Mouse (Mus musculus) cerebellum, postnatal 36 days (tissue): ENCODE results near the gene Gng10.

Source experiments
- DNase-seq, 2 experiments: peaks; one replicate each; pipeline ENCODE4 v3.0.0; 2021 to 2022; ENCODE audit warnings: mixed read lengths in 2 of 2

Gene Gng10

DNA sequence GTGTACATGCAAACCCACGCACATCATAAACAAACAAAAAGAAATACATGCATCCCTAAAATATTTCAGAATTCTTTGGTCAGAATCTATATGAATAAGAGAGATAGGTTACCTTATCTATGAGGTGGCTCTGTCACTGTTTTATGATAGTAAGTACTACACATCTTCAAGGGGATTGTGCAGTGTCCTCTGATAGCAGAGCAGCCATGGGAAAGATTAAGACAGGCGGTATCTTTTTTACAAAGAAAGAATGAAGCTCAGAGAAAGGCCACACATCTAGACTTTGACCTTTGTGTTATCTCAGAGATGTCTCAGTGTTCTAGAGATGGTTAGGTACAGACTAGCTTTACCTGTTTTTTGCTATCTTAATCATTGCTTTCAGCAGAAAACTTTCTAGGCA lies 18.0 kb upstream of the Gng10 start:
- no peak for DNase-seq

DNA sequence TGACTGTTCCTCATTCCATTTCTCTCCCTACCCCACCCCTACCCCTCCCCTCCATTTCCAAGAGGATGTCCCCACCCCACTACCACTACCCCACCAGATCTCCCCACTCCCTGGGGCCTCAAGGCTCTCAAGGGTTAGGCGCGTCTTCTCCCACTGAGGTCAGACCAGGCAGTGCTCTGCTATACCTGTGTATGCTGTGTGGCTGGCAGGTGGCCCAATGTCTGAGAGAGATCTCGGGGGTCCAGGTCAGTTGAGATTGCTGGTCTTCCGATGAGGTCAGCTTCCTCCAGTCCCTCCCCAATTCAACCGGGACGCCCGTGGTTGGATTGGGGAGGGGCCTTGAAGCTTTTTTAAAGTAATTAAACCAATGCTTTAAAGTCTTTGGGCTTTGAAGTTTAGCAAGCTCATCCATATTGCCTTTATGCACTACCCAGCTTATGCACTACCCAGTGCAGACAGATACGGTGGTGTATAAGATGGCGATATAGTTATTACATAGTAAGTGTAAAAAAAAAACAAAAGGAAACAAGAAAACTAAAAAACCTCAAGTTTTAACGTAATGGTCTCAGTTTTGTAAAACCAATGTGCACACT lies 467 bp upstream of the Gng10 start:
- DNase-seq, result peak; percentile 14

DNA sequence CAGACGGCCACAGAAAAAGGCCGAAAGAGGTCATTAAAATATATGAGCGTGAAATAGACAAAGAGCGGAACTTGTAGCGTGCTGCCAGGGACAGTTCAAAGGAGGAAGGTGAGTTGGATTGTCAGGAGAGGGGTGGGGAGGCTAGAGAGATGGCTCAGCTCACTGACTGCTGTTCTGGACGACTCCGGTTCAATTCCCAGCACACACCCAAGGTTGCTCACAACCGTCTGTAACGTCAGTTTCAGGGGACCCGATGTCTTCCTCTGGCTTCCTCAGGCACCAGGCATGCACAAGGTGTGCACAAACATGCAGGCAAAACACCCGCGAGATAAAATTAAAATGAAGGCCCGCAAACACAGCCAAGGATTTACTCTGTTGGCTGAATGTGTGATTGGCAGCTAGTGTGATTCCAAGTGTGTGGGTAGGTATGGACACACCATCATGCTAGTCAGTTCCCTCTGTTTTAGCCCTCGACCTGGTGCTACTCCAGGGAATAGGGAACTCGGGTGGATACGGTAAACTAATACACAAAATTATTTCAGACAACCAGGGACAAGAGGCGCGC lies 980 bp downstream of the Gng10 start:
- peak; percentile 5 to 11 for DNase-seq

DNA sequence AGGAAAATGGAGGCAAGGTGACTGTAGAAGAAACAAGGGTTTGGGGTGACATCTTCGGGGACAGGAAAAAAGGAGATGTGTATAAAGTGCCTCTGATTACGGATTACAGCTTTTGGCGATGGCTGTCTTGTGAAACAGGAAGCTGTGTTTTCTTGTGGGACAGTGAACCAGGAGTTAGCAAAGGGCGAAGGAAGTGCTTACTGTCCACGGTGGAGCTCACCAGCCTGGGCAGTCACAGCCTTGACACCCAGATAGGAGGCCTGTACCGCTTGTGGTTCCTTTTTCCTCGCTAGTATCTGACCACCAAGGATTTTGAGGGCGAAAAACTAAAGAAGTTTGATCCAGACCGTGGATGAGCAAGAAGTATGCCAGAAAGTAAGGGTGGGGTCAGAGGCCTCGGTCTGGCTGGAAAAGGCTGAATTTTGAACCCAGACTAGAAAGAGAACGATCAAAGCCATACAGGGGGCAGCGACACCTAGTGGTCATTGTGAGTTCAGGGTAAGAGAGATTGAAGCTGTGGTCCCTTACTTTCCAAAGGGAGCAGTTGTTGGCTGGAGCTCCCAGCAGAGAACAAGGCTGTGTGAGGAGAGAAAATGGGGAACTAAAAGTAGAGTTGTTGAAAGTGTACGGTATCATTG lies 1.7 kb downstream of the Gng10 start:
- peak; percentile 72 to 79 for DNase-seq

DNA sequence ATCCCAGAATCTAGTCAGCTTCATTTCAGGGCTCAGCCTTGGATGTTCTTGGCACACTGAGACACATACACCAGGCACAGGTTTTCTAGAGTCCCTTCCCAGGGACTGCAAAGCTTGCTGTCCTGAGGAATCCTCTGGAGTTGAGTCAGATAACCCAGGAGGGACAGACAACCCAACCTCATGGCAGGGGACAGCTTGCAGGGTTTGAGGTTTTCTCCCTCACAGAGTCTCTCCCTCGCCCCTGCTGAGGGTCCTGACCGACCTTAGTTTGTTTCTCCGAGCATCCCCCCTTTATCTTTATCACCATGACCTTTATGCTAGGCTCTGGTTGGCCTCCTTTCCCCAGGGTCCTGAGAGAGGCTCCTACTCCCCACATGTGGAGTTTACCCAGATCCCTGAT lies 2.6 kb downstream of the Gng10 start:
- DNase-seq, result no peak

DNA sequence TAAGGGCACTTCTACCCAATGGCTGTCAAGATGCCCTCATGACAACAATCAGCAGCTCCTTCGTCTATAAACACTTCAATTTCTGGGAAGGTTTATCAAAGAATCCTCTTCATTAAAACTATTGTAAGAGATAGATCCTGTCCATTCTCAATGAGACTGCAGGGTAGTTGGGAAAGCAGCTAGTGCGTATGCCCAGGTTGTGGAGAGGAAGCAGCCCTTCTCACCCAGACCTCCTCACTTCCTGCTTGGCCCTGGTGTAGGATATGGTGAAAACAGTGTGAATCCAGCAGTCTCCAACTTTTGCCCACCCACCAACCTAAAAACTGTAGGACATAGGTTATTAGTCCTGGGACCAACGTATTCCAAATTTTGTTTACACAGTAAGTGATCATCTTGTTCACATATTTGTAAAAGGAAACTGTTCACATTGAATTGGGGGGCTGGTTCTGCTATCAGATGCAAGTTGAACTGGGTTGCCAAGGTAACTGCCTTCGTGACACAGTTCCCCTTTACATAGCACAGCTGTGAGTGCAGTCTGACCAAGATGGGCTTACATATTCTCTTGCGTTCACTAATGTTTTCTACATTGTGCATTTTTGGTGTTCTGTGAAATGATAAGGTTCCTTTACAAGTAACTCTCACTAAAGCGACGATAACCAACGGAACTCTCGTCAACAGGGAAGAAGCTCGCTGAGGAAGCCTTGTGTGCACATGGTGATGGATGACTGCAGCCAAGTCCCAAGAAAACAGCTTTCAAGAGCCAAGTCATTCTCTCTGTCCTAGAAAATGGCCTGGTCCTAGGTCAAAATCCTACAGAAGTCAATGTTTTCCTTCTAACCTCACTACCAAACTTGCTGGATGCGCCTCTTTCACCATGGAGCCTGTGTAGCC lies 5.8 kb downstream of the Gng10 start:
- no peak for DNase-seq

DNA sequence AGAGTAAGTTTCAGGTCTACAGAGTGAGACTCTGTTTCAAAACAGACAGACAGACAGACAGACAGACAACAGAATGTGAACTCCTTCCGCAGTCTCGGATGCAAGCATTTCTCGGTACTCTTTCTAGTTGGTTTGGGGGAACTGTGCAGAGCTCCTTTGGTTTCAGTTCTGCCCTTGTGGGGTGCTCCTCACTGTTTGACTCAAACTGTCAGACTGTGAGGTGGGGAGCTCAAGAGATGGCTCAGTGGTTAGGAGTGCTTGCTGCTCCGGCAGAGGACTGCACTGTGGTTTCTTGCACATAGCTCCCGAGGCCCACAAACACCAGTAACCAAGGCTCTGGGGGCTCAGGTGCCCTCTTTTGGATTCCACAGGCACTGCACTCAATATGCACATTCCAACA lies 8.2 kb downstream of the Gng10 start:
- no peak for DNase-seq

DNA sequence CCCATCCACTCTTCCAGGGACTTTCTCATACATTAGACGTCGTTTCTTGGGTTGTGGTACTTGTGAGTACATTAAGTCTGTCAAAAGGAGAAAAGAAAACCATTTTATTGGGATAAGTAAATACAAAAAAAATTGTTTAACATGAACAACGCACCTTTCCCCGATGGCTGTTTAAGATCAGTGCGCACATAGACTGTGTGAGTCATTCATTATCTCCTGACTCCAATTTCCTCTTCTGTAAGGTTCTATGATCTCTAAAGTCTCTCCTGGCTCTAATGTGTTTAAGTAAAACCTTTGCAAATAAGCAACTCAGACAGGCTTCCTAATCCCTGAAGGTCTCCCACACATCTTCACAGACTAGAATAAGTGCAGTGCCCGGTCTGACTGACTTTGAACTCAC lies 9.0 kb downstream of the Gng10 start:
- DNase-seq, result no peak

DNA sequence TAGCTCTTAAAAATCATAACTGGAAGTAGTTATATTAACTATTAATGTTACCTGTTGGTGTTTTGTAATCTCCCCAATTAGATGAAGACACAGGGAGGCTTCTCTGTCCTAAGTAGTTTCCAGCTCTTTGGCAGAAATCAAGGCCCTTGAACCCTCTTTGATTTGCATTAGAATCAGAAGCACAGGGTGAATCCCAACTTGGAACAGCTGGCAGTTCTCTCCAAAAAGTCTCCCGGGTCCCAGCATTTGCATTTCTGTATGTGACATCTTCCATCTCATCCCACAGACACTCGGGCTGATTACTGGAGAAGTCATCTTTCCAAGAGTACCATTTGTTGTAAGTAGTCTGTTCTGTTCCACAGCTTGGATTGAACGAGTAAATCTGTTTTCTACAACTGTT lies 12.3 kb downstream of the Gng10 start:
- no peak for DNase-seq

DNA sequence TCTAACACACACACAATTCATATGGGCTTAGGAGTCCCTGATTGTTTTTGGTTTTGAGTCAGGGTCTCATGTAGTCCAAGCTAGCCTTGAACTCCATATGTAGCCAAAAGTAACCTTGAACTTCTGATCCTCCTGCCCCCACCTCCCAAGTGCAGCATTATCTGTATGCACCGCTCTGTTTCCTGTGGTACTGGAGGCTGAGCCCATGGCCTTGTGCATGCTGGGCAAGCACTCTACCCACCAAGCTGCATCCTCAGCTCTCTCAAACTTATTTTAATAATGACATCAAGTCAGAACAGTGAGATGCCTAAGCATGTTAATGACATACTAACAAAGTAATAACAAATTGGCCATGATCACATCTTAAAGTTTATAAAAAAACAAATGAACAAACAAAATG lies 16.2 kb downstream of the Gng10 start:
- DNase-seq, result no peak

DNA sequence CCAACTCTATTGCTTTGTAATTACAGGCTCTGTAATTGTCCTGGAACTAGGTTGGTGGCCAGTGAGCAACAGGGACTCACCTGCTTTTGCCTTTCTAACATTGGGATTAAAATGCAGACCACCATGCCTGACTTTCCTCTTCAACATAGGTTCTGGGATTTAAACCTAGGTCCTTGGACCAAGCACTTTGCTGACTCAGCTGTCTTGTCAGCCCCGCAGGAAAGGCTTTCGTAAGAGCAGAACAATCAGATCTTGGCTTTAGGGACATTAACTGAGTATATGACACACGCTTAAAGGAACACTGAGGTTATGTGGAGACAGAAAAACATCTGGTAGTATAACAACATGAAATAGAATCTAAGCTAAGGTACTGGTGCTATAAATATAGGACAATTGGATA lies 23.0 kb downstream of the Gng10 start:
- no peak for DNase-seq

DNA sequence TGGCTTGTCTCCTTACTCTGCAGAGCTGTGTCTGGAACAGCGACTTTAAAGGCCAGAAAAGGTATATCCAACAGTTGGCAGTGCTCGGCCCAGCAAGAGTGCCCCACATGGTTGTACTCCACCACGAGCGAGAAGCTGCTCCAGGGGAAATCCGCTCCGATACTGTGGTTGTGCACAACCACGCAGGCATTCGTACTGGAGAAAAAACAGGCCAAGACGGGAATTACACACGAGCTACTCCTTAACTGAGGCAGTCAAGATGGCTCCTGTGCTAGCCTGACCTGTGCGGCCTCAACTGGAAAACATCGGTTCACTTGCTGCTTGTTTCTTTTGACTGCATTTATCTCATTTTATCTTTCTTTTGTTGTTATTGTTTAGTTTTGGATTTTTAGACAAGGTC lies 27.6 kb downstream of the Gng10 start:
- no peak for DNase-seq

DNA sequence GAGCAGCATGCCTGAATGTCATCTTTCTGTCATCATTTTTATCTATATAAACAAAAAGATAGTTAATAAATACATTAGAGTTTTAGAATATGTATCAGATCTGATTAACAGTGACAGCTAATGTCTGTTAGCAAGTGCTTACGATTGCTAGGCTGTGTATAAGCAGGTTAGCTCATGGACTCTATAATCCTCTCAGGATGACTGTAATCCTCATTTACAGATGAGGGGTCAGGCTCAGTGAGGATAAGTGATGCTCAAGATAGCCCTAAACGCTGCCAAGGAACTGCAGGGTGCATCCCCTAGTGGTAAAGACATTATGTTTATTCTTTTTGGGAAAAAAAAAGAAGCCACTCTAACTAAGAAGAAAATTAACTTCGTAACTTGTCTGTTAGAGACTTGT lies 34.4 kb downstream of the Gng10 start:
- DNase-seq, result no peak

DNA sequence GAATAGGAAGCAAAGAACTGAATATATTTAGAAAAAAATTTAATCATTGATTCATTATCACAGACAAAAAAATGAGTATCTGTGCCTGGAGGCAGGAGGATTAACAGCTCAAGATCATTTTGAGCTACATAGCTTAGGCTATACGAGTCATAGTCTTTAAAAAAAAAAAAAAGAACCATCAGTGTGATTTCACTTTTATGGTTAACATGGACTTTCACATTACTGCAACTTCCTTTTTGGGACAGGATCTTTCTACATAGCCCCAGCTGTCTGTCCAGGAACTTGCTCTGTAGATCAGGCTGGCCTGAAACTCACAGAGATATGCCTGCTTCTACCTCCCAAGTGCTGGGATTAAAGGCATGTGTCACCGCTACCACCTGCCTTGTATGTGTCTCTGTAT lies 48.5 kb downstream of the Gng10 start:
- no peak for DNase-seq

DNA sequence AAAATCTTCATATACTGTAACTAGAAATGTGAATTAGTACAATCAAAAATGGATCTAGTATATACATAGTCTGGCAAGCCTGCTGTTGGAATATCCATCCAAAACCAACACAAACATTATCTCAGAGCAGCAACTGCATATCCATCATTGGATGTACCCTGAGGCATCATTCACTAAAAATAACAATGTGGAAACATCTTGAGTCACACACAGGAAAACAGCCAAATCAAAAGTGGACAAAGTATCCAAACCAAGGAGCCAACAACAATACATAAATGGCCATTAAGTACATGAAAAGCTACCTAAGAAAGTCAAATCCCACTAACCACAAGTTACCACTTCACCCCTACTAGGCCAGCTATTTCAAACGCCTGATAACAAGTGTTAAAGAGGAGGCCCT lies 54.5 kb downstream of the Gng10 start:
- DNase-seq, result no peak
